Comparison of ENCODE assay signal across 11 mouse cellular contexts in genomic region chr6:52961660-52962490, GRCm38 (mm10).
A peak's percentile ranks its signal among the peaks of the same experiment; 100 is the strongest.
DNase-seq lines count a peak whose midpoint lies in the region; ATAC-seq and TF ChIP-seq lines count a peak whose summit lies in the region.
"Had no signal": no experiment of that assay in that cellular context is flagged by ENCODE, and none has a peak within 500 bp of the region (broad histone marks: within the 10 kb centered on the region; RNA-seq: fewer than 3 reads in every experiment).

No protein-coding gene starts in this region.

- no peak overlapping the region for H3K4me2 ChIP-seq in heart, embryonic 13.5 days
- no peak overlapping the region for H3K4me2 ChIP-seq in midbrain, embryonic 11.5 days
- no peak overlapping the region for H3K4me2 ChIP-seq in stomach, postnatal 0 days (replicated peaks; ENCODE audit: low read depth)

- no peak for DNase-seq in heart, postnatal 36 days
- peak; percentile 80 for DNase-seq in midbrain, embryonic 11.5 days (ENCODE audit: low spot score, missing footprints)
- no peak for DNase-seq in midbrain, embryonic 10.5 days (ENCODE audit: low spot score)
- peak; percentile 37 for DNase-seq in induced T-regulatory cell, adult 2 months (ENCODE audit: low read depth)
- DNase-seq in stomach, postnatal 0 days (ENCODE audit: low spot score) = peak; percentile 20
- DNase-seq in layer of hippocampus, postnatal 14 days (ENCODE audit: low spot score in 2 of 2) = no peak
- DNase-seq: right cerebral cortex, postnatal 4 days had no signal

- 63% methylated on average over 6 of the region's 6 CpGs for WGBS in heart, embryonic 13.5 days
- WGBS in midbrain, embryonic 11.5 days = 81% methylated on average over 6 of the region's 6 CpGs
- WGBS in midbrain, embryonic 10.5 days = 74% methylated on average over 6 of the region's 6 CpGs
- 48% methylated on average over 6 of the region's 6 CpGs for WGBS in stomach, postnatal 0 days

- TF ChIP-seq CTCF in stomach, postnatal 0 days (IDR thresholded peaks at IDR 0.05; ENCODE audit: low read depth) = no peak

- no peak for TF ChIP-seq EP300 in stomach, postnatal 0 days (optimal IDR thresholded peaks at IDR 0.05)

- no peak for ATAC-seq in heart, embryonic 13.5 days (ENCODE audit: extremely low read depth, insufficient number of reproducible peaks, low FRiP score, low TSS enrichment)
- ATAC-seq in midbrain, embryonic 11.5 days (ENCODE audit: low FRiP score) = no peak
- peak; percentile 73 for ATAC-seq in stomach, postnatal 0 days (ENCODE audit: low FRiP score, low TSS enrichment)
- ATAC-seq in megakaryocyte-erythroid progenitor cell, adult 5-6 weeks (replicated peaks; ENCODE audit: low FRiP score, low TSS enrichment, poor library complexity, severe bottlenecking) = no peak

- peak overlapping the region; percentile 58 for H3K27ac ChIP-seq in heart, embryonic 13.5 days (replicated peaks)
- no peak overlapping the region for H3K27ac ChIP-seq in midbrain, embryonic 11.5 days (ENCODE audit: low read depth, low read length)
- H3K27ac ChIP-seq in midbrain, embryonic 10.5 days (replicated peaks) = no peak overlapping the region
- H3K27ac ChIP-seq in stomach, postnatal 0 days (replicated peaks) = no peak overlapping the region
- H3K27ac ChIP-seq: left cerebral cortex, adult 2 months had no signal

- H3K4me1 ChIP-seq in heart, embryonic 13.5 days = peaks cover 65% of the 10 kb centered on the region
- H3K4me1 ChIP-seq in midbrain, embryonic 11.5 days (ENCODE audit: control insufficient read depth, insufficient read depth, low read length) = peaks cover 2% of the 10 kb centered on the region; the same call in 1 of the 2 replicates
- peaks cover 23% of the 10 kb centered on the region for H3K4me1 ChIP-seq in midbrain, embryonic 10.5 days
- H3K4me1 ChIP-seq in stomach, postnatal 0 days (replicated peaks; ENCODE audit: control insufficient read depth, insufficient read depth) = no peaks in the 10 kb centered on the region

- no peak overlapping the region for H3K9ac ChIP-seq in heart, embryonic 13.5 days
- no peak overlapping the region for H3K9ac ChIP-seq in midbrain, embryonic 11.5 days (ENCODE audit: low read length)
- H3K9ac ChIP-seq in stomach, postnatal 0 days (ENCODE audit: low read length) = no peak overlapping the region

- H3K36me3 ChIP-seq in heart, embryonic 13.5 days = no peaks in the 10 kb centered on the region
- no peaks in the 10 kb centered on the region for H3K36me3 ChIP-seq in midbrain, embryonic 11.5 days (ENCODE audit: control insufficient read depth, insufficient read depth, low read length)
- H3K36me3 ChIP-seq in midbrain, embryonic 10.5 days = no peaks in the 10 kb centered on the region
- H3K36me3 ChIP-seq in stomach, postnatal 0 days (ENCODE audit: control insufficient read depth, insufficient read depth, low read length) = no peaks in the 10 kb centered on the region

- no peak overlapping the region for H3K4me3 ChIP-seq in heart, embryonic 13.5 days
- no peak overlapping the region for H3K4me3 ChIP-seq in midbrain, embryonic 11.5 days (ENCODE audit: low read depth, low read length)
- H3K4me3 ChIP-seq in midbrain, embryonic 10.5 days = no peak overlapping the region
- H3K4me3 ChIP-seq in stomach, postnatal 0 days (ENCODE audit: low read depth, low read length) = no peak overlapping the region
- H3K4me3 ChIP-seq: left cerebral cortex, adult 2 months; myocyte had no signal

- no peaks in the 10 kb centered on the region for H3K9me3 ChIP-seq in heart, embryonic 13.5 days
- H3K9me3 ChIP-seq in midbrain, embryonic 11.5 days (ENCODE audit: control insufficient read depth, low read length) = no peaks in the 10 kb centered on the region
- no peaks in the 10 kb centered on the region for H3K9me3 ChIP-seq in midbrain, embryonic 10.5 days (replicated peaks)
- H3K9me3 ChIP-seq in stomach, postnatal 0 days (ENCODE audit: control insufficient read depth, low read length) = no peaks in the 10 kb centered on the region

- H3K27me3 ChIP-seq in heart, embryonic 13.5 days (replicated peaks) = no peaks in the 10 kb centered on the region
- no peaks in the 10 kb centered on the region for H3K27me3 ChIP-seq in midbrain, embryonic 11.5 days (ENCODE audit: control insufficient read depth, insufficient read depth, low read length)
- H3K27me3 ChIP-seq in midbrain, embryonic 10.5 days (ENCODE audit: low read depth, poor library complexity, severe bottlenecking) = no peaks in the 10 kb centered on the region
- no peaks in the 10 kb centered on the region for H3K27me3 ChIP-seq in stomach, postnatal 0 days (ENCODE audit: control insufficient read depth, insufficient read depth, low read length)

- intact Hi-C loops in heart, postnatal 36 days (cut with DNase I) = no loop called here

Comparison
In these comparisons a context has a peak if more than half of its experiments do, and no peak if none do; other contexts are left out.
1. DNase-seq: peak in midbrain, embryonic 11.5 days (single experiment), induced T-regulatory cell, adult 2 months (single experiment) and stomach, postnatal 0 days (single experiment); none in heart, postnatal 36 days (0 of 2), midbrain, embryonic 10.5 days (single experiment) and layer of hippocampus, postnatal 14 days (0 of 2).